Mouse (Mus musculus) urinary bladder, postnatal 4 days (tissue): ENCODE measurements at regions not wholly inside any gene's neighbourhood (a gene's known extent, or its start where the extent isn't known, plus 50 kb on each side); places are given as distances from the start of the nearest gene placed in this dataset.

Source experiments
- DNase-seq, 2 experiments: peaks; one replicate each; pipeline ENCODE4 v3.0.0; 2021 to 2022; ENCODE audit warnings: low spot score in 2 of 2

- no peak for DNase-seq
Observed at GRCm38 (mm10) chr19:15649368-15649767, 297.8 kb downstream of the Psat1 start.

GRCm38 (mm10) chr19:15647313-15647712 is 299.8 kb downstream of the Psat1 start:
- no peak for DNase-seq

GRCm38 (mm10) chr19:15644786-15645185 is 302.4 kb downstream of the Psat1 start:
- no peak for DNase-seq

GRCm38 (mm10) chr19:15617233-15617915 is 329.8 kb downstream of the Psat1 start:
- peak; percentile 26 to 60 for DNase-seq

- DNase-seq: no peak
Observed at GRCm38 (mm10) chr19:15614648-15615561, 332.2 kb downstream of the Psat1 start.

GRCm38 (mm10) chr19:15611137-15611758 is 335.9 kb downstream of the Psat1 start:
- DNase-seq: no peak

GRCm38 (mm10) chr19:15606440-15606839 is 340.7 kb downstream of the Psat1 start:
- DNase-seq: no peak

- no peak for DNase-seq
Observed at GRCm38 (mm10) chr19:15592821-15593220, 354.3 kb downstream of the Psat1 start.

GRCm38 (mm10) chr19:15583782-15584693 is 363.1 kb downstream of the Psat1 start:
- DNase-seq: no peak

GRCm38 (mm10) chr19:15583106-15583781 is 363.9 kb downstream of the Psat1 start:
- no peak for DNase-seq

- DNase-seq: no peak
Observed at GRCm38 (mm10) chr19:15571204-15571603, 375.9 kb downstream of the Psat1 start.

- DNase-seq: no peak
Observed at GRCm38 (mm10) chr19:15561511-15561910, 385.6 kb downstream of the Psat1 start.

- DNase-seq: no peak
Observed at GRCm38 (mm10) chr19:15553953-15554352, 393.2 kb downstream of the Psat1 start.

GRCm38 (mm10) chr19:15517853-15518252 is 429.3 kb downstream of the Psat1 start:
- DNase-seq: no peak

- DNase-seq: no peak
Observed at GRCm38 (mm10) chr19:15516566-15517305, 430.4 kb downstream of the Psat1 start.

- no peak for DNase-seq
Observed at GRCm38 (mm10) chr19:15513197-15513596, 433.9 kb downstream of the Psat1 start.

- DNase-seq: no peak
Observed at GRCm38 (mm10) chr19:15510395-15510794, 436.7 kb downstream of the Psat1 start.

- no peak for DNase-seq
Observed at GRCm38 (mm10) chr19:15502985-15503354, 444.2 kb downstream of the Psat1 start.

- no peak for DNase-seq
Observed at GRCm38 (mm10) chr19:15502315-15502984, 444.7 kb downstream of the Psat1 start.

GRCm38 (mm10) chr19:15495532-15495931 is 451.6 kb downstream of the Psat1 start:
- no peak for DNase-seq
